Mouse (Mus musculus): ENCODE measurements around the gene Foxj3. TPM values are rescaled to one million over a fixed set of nuclear protein-coding genes. Genes with fewer than 3 reads are reported as not detected.

The Foxj3 gene
- polyA plus RNA-seq, 1 experiment = 48.6 TPM

GRCm38 (mm10) chr4:119563136-119563535, 26.3 kb downstream of the Foxj3 start:
- TF ChIP-seq POLR2A (IDR thresholded peaks at IDR 0.05; ENCODE audit: low read depth, low read length) (no peak), CTCF (IDR thresholded peaks at IDR 0.05; ENCODE audit: borderline replicate concordance, insufficient read depth, low read length) (no peak)
- Histone ChIP-seq H3K4me1 (ENCODE audit: control insufficient read depth, insufficient read depth, low read length) (0 out of 2 replicates have a peak, but pooled peaks cover 3% of the 10 kb centered on the region), H3K27ac (ENCODE audit: insufficient read depth, low read length) (no peak overlapping the region), H3K4me3 (ENCODE audit: insufficient read depth, low read length) (no peak overlapping the region)

GRCm38 (mm10) chr4:119566322-119566835, 29.6 kb downstream of the Foxj3 start:
- no peak overlapping the region for H3K4me3 ChIP-seq (ENCODE audit: insufficient read depth, low read length)
- TF ChIP-seq POLR2A (IDR thresholded peaks at IDR 0.05; ENCODE audit: low read depth, low read length) = no peak
- TF ChIP-seq CTCF (IDR thresholded peaks at IDR 0.05; ENCODE audit: borderline replicate concordance, insufficient read depth, low read length) = no peak
- no peak overlapping the region for H3K27ac ChIP-seq (ENCODE audit: insufficient read depth, low read length)
- H3K4me1 ChIP-seq (ENCODE audit: control insufficient read depth, insufficient read depth, low read length) = 0 out of 2 replicates have a peak, but pooled peaks cover 3% of the 10 kb centered on the region

- Histone ChIP-seq H3K27ac (ENCODE audit: insufficient read depth, low read length) (no peak overlapping the region), H3K4me3 (ENCODE audit: insufficient read depth, low read length) (no peak overlapping the region)
- TF ChIP-seq CTCF (IDR thresholded peaks at IDR 0.05; ENCODE audit: borderline replicate concordance, insufficient read depth, low read length) = no peak
- TF ChIP-seq POLR2A (IDR thresholded peaks at IDR 0.05; ENCODE audit: low read depth, low read length) = no peak
Observed at GRCm38 (mm10) chr4:119572682-119573081, 35.9 kb downstream of the Foxj3 start.

GRCm38 (mm10) chr4:119574504-119574903, 37.7 kb downstream of the Foxj3 start:
- Histone ChIP-seq H3K27ac (ENCODE audit: insufficient read depth, low read length) (no peak overlapping the region), H3K4me1 (ENCODE audit: control insufficient read depth, insufficient read depth, low read length) (no peaks in the 10 kb centered on the region), H3K4me3 (ENCODE audit: insufficient read depth, low read length) (no peak overlapping the region)
- TF ChIP-seq CTCF (IDR thresholded peaks at IDR 0.05; ENCODE audit: borderline replicate concordance, insufficient read depth, low read length) (no peak), POLR2A (IDR thresholded peaks at IDR 0.05; ENCODE audit: low read depth, low read length) (no peak)

More at GRCm38 (mm10) chr4:119572682-119573081, 35.9 kb downstream of the Foxj3 start:
- no peaks in the 10 kb centered on the region for H3K4me1 ChIP-seq (ENCODE audit: control insufficient read depth, insufficient read depth, low read length)

- no peak overlapping the region for H3K4me3 ChIP-seq (ENCODE audit: insufficient read depth, low read length)
- H3K27ac ChIP-seq (ENCODE audit: insufficient read depth, low read length) = peak overlapping the region; percentile 58; the same call in 1 of the 2 replicates
- no peaks in the 10 kb centered on the region for H3K4me1 ChIP-seq (ENCODE audit: control insufficient read depth, insufficient read depth, low read length)
- TF ChIP-seq CTCF (IDR thresholded peaks at IDR 0.05; ENCODE audit: borderline replicate concordance, insufficient read depth, low read length) = no peak
- no peak for TF ChIP-seq POLR2A (IDR thresholded peaks at IDR 0.05; ENCODE audit: low read depth, low read length)
Observed at GRCm38 (mm10) chr4:119575459-119575858, 38.7 kb downstream of the Foxj3 start.

GRCm38 (mm10) chr4:119588037-119588436, 51.2 kb downstream of the Foxj3 start:
- TF ChIP-seq POLR2A (IDR thresholded peaks at IDR 0.05; ENCODE audit: low read depth, low read length) (no peak), CTCF (IDR thresholded peaks at IDR 0.05; ENCODE audit: borderline replicate concordance, insufficient read depth, low read length) (no peak)
- Histone ChIP-seq H3K27ac (ENCODE audit: insufficient read depth, low read length) (no peak overlapping the region), H3K4me1 (ENCODE audit: control insufficient read depth, insufficient read depth, low read length) (no peaks in the 10 kb centered on the region; the same call in 1 of the 2 replicates), H3K4me3 (ENCODE audit: insufficient read depth, low read length) (no peak overlapping the region)

- H3K4me3 ChIP-seq (ENCODE audit: insufficient read depth, low read length) = no peak overlapping the region
- TF ChIP-seq CTCF (IDR thresholded peaks at IDR 0.05; ENCODE audit: borderline replicate concordance, insufficient read depth, low read length) = no peak
- no peak for TF ChIP-seq POLR2A (IDR thresholded peaks at IDR 0.05; ENCODE audit: low read depth, low read length)
- no peak overlapping the region for H3K27ac ChIP-seq (ENCODE audit: insufficient read depth, low read length)
Observed at GRCm38 (mm10) chr4:119589423-119589822, 52.6 kb downstream of the Foxj3 start.

GRCm38 (mm10) chr4:119590027-119590426, 53.2 kb downstream of the Foxj3 start:
- H3K4me3 ChIP-seq (ENCODE audit: insufficient read depth, low read length) = no peak overlapping the region
- TF ChIP-seq POLR2A (IDR thresholded peaks at IDR 0.05; ENCODE audit: low read depth, low read length) (no peak), CTCF (IDR thresholded peaks at IDR 0.05; ENCODE audit: borderline replicate concordance, insufficient read depth, low read length) (no peak)

More at GRCm38 (mm10) chr4:119589423-119589822, 52.6 kb downstream of the Foxj3 start:
- no peaks in the 10 kb centered on the region; the same call in 1 of the 2 replicates for H3K4me1 ChIP-seq (ENCODE audit: control insufficient read depth, insufficient read depth, low read length)

GRCm38 (mm10) chr4:119592479-119592878, 55.7 kb downstream of the Foxj3 start:
- Histone ChIP-seq H3K4me1 (ENCODE audit: control insufficient read depth, insufficient read depth, low read length) (no peaks in the 10 kb centered on the region), H3K4me3 (ENCODE audit: insufficient read depth, low read length) (no peak overlapping the region), H3K27ac (ENCODE audit: insufficient read depth, low read length) (no peak overlapping the region)
- TF ChIP-seq CTCF (IDR thresholded peaks at IDR 0.05; ENCODE audit: borderline replicate concordance, insufficient read depth, low read length) = no peak
- TF ChIP-seq POLR2A (IDR thresholded peaks at IDR 0.05; ENCODE audit: low read depth, low read length) = no peak

More at GRCm38 (mm10) chr4:119590027-119590426, 53.2 kb downstream of the Foxj3 start:
- Histone ChIP-seq H3K27ac (ENCODE audit: insufficient read depth, low read length) (no peak overlapping the region), H3K4me1 (ENCODE audit: control insufficient read depth, insufficient read depth, low read length) (no peaks in the 10 kb centered on the region; the same call in 1 of the 2 replicates)

GRCm38 (mm10) chr4:119594331-119594730, 57.5 kb downstream of the Foxj3 start:
- no peak overlapping the region for H3K27ac ChIP-seq (ENCODE audit: insufficient read depth, low read length)
- no peak for TF ChIP-seq POLR2A (IDR thresholded peaks at IDR 0.05; ENCODE audit: low read depth, low read length)
- no peak for TF ChIP-seq CTCF (IDR thresholded peaks at IDR 0.05; ENCODE audit: borderline replicate concordance, insufficient read depth, low read length)
- H3K4me1 ChIP-seq (ENCODE audit: control insufficient read depth, insufficient read depth, low read length) = no peaks in the 10 kb centered on the region
- no peak overlapping the region for H3K4me3 ChIP-seq (ENCODE audit: insufficient read depth, low read length)
